Mouse (Mus musculus) gastrocnemius, adult 2 months (tissue): ENCODE data around the gene Lama2. TPM values are rescaled to one million over a fixed set of nuclear protein-coding genes. Genes with fewer than 3 reads are reported as not detected.

ENCODE experiments used
- DNase-seq: peaks from one replicate; pipeline ENCODE4 v3.0.0; 2022
- H3K27ac ChIP-seq: fragments of 200-600 bp; 2 replicates; pipeline ENCODE4 v1.8.1; 2022; ENCODE audit warnings: mild to moderate bottlenecking
- H3K4me3 ChIP-seq: fragments of 200-600 bp; 2 replicates; pipeline ENCODE4 v1.8.1; 2022; ENCODE audit warnings: mild to moderate bottlenecking, moderate library complexity
- CTCF ChIP-seq: fragments of 200-600 bp; IDR thresholded peaks from 2 replicates; pipeline ENCODE4 v1.8.1; 2022; ENCODE audit warnings: antibody characterized with exemption, mild to moderate bottlenecking, moderate library complexity
- intact Hi-C: fragments of 180-260 bp; cut with DNase I; formaldehyde crosslinking; loops from one replicate; pipeline ENCODE4 v1.15.1; 2025
- total RNA-seq, 2 experiments: library from RNA; stranded (reverse); gene quantifications; 2 replicates each; pipeline ENCODE4 v1.2.3; 2021

Lama2 gene
- total RNA-seq, 2 experiments from 2014 or later = 46.0 to 56.1 TPM

- no peak overlapping the region for H3K27ac ChIP-seq
- no peak for TF ChIP-seq CTCF
- intact Hi-C loops = no loop called here
- no peak for DNase-seq
- H3K4me3 ChIP-seq = no peak overlapping the region
These were observed 495.8 kb downstream of the Lama2 start for GRCm38 (mm10) chr10:27123763-27124162.

DNA sequence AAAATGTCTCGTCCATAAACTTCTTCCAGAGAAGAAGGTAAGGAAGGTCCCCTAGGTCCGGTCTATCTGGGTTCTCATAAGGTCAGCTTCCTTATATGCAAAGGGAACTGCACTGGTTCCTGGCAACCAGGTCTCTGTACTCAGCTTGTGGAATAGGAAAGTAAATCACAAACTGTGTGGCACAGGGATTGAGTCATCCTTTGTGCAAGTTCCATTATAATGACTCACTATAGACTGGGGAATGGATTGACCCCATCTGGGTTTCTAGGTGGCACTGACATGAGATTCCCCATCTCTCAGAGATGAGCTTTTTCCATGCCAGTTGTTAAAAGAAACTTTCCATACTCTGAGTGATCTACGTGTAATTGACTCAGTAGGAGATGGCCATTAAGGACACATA is 501.7 kb downstream of the Lama2 start:
- Histone ChIP-seq H3K27ac (no peak overlapping the region), H3K4me3 (no peak overlapping the region)
- DNase-seq = no peak
- TF ChIP-seq CTCF = no peak
- intact Hi-C loops = no loop called here

DNA sequence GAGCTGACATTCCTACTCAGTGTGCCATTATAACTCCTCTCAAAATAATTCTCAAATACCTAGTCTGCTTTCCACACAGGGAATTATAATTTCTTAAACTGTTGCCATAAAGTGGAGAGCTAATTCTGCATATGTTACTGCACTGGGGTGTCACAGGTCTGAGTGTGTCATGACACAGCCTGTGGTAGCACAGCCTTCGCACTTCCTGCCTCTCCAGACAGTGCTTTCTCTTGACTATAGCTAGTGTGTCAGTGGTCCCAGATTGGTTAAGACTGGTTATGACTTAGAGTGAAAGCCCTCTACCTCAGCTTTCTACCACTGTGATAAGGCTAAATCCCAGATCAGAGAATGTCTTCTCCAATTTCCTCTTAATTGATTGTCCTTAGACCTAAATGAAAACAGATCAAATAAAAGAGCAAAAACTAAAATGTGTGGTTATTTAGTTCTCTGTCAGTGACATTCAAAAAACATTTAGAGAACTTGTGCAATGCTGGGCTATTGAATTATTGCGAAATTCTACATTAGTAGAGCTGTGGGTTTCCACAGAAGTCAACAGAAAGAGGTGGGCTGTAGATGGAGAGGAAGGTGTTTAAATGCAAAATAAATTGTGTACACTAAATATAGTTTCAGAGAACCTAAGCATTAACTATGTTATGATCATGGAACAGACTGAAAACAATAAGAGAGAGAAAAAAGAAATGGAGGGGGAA is 502.5 kb downstream of the Lama2 start:
- no peak overlapping the region for H3K4me3 ChIP-seq
- no peak for DNase-seq
- no peak for TF ChIP-seq CTCF
- no peak overlapping the region for H3K27ac ChIP-seq
- intact Hi-C loops = no loop called here

GRCm38 (mm10) chr10:27114131-27114530 is 505.4 kb downstream of the Lama2 start:
- intact Hi-C loops = no loop called here
- no peak for TF ChIP-seq CTCF
- Histone ChIP-seq H3K27ac (no peak overlapping the region), H3K4me3 (no peak overlapping the region)
- DNase-seq = no peak

DNA sequence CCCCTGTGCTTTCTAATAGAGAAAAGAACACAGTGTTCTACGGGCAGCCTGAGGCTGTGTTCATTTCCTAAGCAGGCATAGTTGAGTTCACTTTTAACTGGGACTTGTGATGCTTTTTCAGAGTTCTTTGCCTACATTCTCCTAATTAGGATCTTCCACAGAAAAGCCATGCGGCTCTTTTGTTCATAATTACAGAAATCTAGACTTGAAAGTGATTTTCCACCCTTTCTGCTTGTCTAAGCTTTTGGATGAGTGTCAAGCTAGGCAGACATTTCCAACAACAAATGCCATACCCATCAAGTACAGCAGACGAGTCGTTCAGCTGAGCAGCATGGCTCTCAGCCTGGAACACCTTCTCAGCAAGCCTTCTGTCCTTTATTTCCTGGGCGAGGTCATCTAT is 515.7 kb downstream of the Lama2 start:
- Histone ChIP-seq H3K4me3 (no peak overlapping the region), H3K27ac (no peak overlapping the region)
- no peak for DNase-seq
- intact Hi-C loops = no loop called here
- no peak for TF ChIP-seq CTCF

DNA sequence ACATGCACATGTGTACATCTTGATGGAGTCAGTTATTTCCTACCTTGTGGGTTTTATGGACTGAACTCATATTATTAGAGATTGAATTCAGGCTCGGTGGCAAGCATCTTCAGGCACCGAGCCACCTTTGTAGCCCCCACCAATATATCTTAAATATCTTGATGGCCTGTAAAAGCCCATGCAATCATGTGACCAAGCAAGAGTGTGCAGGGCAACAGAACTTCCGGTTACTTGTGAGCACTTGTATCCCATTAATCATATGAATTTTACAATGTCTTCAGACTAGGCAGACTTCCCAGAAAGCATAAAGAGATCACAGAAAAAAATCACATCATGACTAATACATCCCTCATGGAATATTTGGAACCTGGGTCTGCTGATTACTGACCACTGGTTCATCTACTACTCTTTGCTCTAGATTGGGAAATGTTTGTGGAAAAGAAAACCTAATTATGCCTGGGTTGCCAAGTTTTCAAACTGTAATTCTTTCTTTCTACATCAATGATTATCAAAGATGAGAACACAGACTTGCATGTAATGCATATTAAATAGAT is 517.7 kb downstream of the Lama2 start:
- DNase-seq = no peak
- intact Hi-C loops = no loop called here
- no peak overlapping the region for H3K27ac ChIP-seq
- TF ChIP-seq CTCF = no peak
- H3K4me3 ChIP-seq = no peak overlapping the region

DNA sequence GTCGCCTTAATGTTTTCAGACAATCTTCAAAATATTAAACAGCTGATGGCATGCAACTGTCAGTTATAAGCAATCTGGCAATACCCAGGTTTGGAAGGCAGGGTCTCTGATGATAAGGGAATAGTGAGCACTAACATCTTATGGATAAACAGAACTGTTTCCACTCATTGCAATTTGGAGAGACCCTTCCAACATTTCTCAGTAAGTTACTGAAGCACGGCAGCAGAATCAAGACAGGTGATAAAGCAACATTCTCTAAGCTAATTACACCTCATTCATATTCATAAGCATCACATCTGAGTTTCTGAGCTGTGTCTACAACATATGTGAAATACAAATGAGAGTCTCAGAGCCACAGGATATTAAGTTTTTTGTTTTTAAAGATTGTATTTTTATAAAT is 542.4 kb downstream of the Lama2 start:
- DNase-seq = no peak

DNA sequence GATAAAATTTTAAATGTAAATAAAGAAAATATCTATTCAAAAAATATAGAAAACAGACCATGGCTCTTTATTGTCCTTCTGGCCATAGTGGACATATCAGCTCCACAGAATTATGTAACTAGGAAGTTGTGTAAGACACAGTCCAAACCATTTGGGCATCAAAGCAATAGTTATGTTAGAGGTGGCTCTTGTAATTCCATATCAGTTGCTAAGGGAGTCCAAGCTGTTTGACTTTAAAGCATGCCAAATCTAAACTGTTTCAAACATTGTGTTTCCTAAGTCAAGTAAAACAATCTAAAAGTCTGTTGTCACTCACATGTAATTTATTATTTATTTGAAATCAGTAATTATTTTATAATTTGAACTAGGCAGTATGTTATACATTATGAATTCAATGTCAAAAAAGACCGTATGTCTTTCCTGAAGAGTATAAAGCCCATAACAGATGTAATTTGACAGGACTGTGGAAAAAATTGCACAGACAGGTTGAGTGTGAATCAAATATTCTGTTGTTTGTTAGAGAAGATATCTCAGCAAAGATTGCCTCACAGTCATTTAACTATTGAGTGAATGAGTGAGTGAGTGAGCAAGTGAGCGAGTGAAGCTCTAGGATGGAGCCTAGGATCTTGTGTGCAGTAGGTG is 550.6 kb downstream of the Lama2 start:
- H3K4me3 ChIP-seq = no peak overlapping the region
- TF ChIP-seq CTCF = no peak
- intact Hi-C loops = no loop called here
- H3K27ac ChIP-seq = no peak overlapping the region
- no peak for DNase-seq

More for the DNA sequence above, 542.4 kb downstream of the Lama2 start:
- intact Hi-C loops = no loop called here
- H3K4me3 ChIP-seq = no peak overlapping the region
- H3K27ac ChIP-seq = no peak overlapping the region
- TF ChIP-seq CTCF = no peak

- Histone ChIP-seq H3K4me3 (peak overlapping the region; percentile 45), H3K27ac (peak overlapping the region; percentile 64)
- DNase-seq = peak; percentile 76
- TF ChIP-seq CTCF = no peak
- intact Hi-C loops = no loop called here
These were observed 555.9 kb downstream of the Lama2 start for GRCm38 (mm10) chr10:27063671-27064070.

- intact Hi-C loops = no loop called here
- Histone ChIP-seq H3K27ac (no peak overlapping the region), H3K4me3 (no peak overlapping the region)
- DNase-seq = no peak
- TF ChIP-seq CTCF = no peak
These were observed 565.1 kb downstream of the Lama2 start for GRCm38 (mm10) chr10:27054488-27054887.

DNA sequence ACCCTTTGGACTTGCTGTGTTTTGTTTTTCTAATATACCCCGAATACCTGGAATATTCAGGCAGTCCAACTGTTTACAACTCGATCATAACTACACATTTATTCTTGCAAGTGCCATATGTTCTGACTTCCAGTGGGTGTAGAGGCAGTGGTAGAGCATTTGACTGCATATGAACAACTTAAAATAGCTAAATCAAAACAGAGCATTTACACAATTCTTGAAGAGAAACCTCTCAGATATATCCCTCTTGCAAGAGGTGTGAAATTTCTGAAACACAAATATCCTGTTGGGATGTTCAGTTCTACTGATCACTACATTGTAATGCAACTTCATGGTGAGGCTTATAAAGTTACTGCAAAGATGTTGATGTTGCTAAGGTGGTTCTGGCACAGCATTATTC is 572.4 kb downstream of the Lama2 start:
- no peak for DNase-seq
- H3K4me3 ChIP-seq = no peak overlapping the region
- TF ChIP-seq CTCF = no peak
- no peak overlapping the region for H3K27ac ChIP-seq
- intact Hi-C loops = no loop called here

GRCm38 (mm10) chr10:27041812-27042211 is 577.7 kb downstream of the Lama2 start:
- no peak overlapping the region for H3K4me3 ChIP-seq
- H3K27ac ChIP-seq = no peak overlapping the region
- TF ChIP-seq CTCF = no peak
- intact Hi-C loops = no loop called here
- no peak for DNase-seq

- Histone ChIP-seq H3K27ac (no peak overlapping the region), H3K4me3 (no peak overlapping the region)
- TF ChIP-seq CTCF = no peak
- intact Hi-C loops = no loop called here
- no peak for DNase-seq
These were observed 596.9 kb downstream of the Lama2 start for GRCm38 (mm10) chr10:27022707-27023106.
